Mouse (Mus musculus) hindbrain, postnatal 0 days (tissue): ENCODE results near the gene Gm14180. TPM values are rescaled to one million over a fixed set of nuclear protein-coding genes. Genes with fewer than 3 reads are reported as not detected.
"Not testable (repeated sequence)": the region's sequence is repeated elsewhere in the genome, so short reads cannot be mapped to it uniquely, and the experiment has no call there.

ENCODE experiments used
- ATAC-seq: fragments of 200-750 bp; cut with Nextera tagmentation; 2 replicates; pipeline ENCODE4 v1.8.0; 2017; ENCODE audit warnings: mild to moderate bottlenecking, moderate TSS enrichment, moderate library complexity
- DNase-seq: peaks from one replicate; pipeline ENCODE4 v3.0.0-alpha.2; 2015; ENCODE audit warnings: low spot score
- H3K27ac ChIP-seq: fragments of 300-500 bp; sonication (generic); 2 replicates; pipeline ENCODE4 v1.5.1; 2014; ENCODE audit warnings: mild to moderate bottlenecking
- H3K27me3 ChIP-seq: fragments of 300-500 bp; sonication (generic); 2 replicates; pipeline ENCODE4 v1.6.1; 2014; ENCODE audit warnings: low read length, mixed read lengths; ENCODE audit not compliant: insufficient read depth
- H3K36me3 ChIP-seq: fragments of 300-500 bp; sonication (generic); 2 replicates; pipeline ENCODE4 v1.6.1; 2014; ENCODE audit warnings: low read length, mixed read lengths; ENCODE audit not compliant: insufficient read depth
- H3K4me1 ChIP-seq: fragments of 300-500 bp; sonication (generic); 2 replicates; pipeline ENCODE4 v1.6.1; 2014; ENCODE audit warnings: antibody characterized with exemption, low read length, mixed read lengths; ENCODE audit not compliant: insufficient read depth
- H3K4me2 ChIP-seq: fragments of 300-500 bp; sonication (generic); 2 replicates; pipeline ENCODE4 v1.6.1; 2014; ENCODE audit warnings: low read depth, mild to moderate bottlenecking, low read length, moderate library complexity, mixed read lengths
- H3K4me3 ChIP-seq: fragments of 300-500 bp; sonication (generic); 2 replicates; pipeline ENCODE4 v1.5.1; 2014; ENCODE audit warnings: low read length
- H3K9ac ChIP-seq: fragments of 300-500 bp; sonication (generic); replicated peaks from 2 replicates; pipeline ENCODE4 v1.6.1; 2014; ENCODE audit warnings: mild to moderate bottlenecking, low read length, moderate library complexity, mixed read lengths
- H3K9me3 ChIP-seq: fragments of 300-500 bp; sonication (generic); 2 replicates; pipeline ENCODE4 v1.6.1; 2016; ENCODE audit warnings: low read length, mixed read lengths
- CTCF ChIP-seq: IDR thresholded peaks from 2 replicates; pipeline ENCODE4 v1.5.1; 2016; ENCODE audit warnings: antibody characterized with exemption, control low read depth, low read depth
- WGBS: fragments of 180-500 bp; shearing (Covaris S2); extraction: QIAGEN DNeasy Blood & Tissue Kit; methylation state at CpG from one replicate; pipeline ENCODE4 v1.1.7; 2014; 5-methylcytosine and 5-hydroxymethylcytosine counted together
- polyA plus RNA-seq: library from polyadenylated mRNA; unstranded; fragments of >200 nt; fragmentation: Nextera tagmentation; extraction: Ambion mirVana; gene quantifications from 2 replicates; pipeline ENCODE4 v1.2.1, GENCODE M21; 2015
- total RNA-seq: library from RNA; depleted of rRNA; stranded (reverse); fragments of >200 nt; gene quantifications from 2 replicates; pipeline ENCODE4 v1.2.3, GENCODE M21; 2014; rRNA removed

The Gm14180 gene
- not detected in 2 replicates for total RNA-seq
- polyA plus RNA-seq: not detected in 2 replicates

GRCm38 (mm10) chr11:99734190-99734589, at the start of gene Gm14180:
Gene Gm14180, minus strand, starts transcription at chr11:99734290.
- no peak for TF ChIP-seq CTCF
- Histone ChIP-seq H3K4me2 (no peak within 1 kb of the TSS), H3K36me3 (no peaks in the 10 kb centered on the region), H3K27ac (no peak within 1 kb of the TSS), H3K4me3 (no peak within 1 kb of the TSS), H3K9me3 (no peaks in the 10 kb centered on the region), H3K9ac (no peak within 1 kb of the TSS), H3K27me3 (no peaks in the 10 kb centered on the region), H3K4me1 (no peaks in the 10 kb centered on the region)
- WGBS: 68% methylated on average over 2 of the region's 2 CpGs
- DNase-seq: no peak
- ATAC-seq: no peak

- H3K9me3 ChIP-seq: no peaks in the 10 kb centered on the region
- DNase-seq (no peak), ATAC-seq (no peak)
- H3K4me1 ChIP-seq: no peaks in the 10 kb centered on the region
- no peak within 1 kb of the TSS for H3K27ac ChIP-seq
- 94% methylated on average over 2 of the region's 2 CpGs for WGBS
- no peak within 1 kb of the TSS for H3K9ac ChIP-seq
- H3K4me2 ChIP-seq: no peak within 1 kb of the TSS
- H3K4me3 ChIP-seq: no peak within 1 kb of the TSS
- TF ChIP-seq CTCF: no peak
- H3K36me3 ChIP-seq: no peaks in the 10 kb centered on the region
- H3K27me3 ChIP-seq: no peaks in the 10 kb centered on the region
These were observed 46.5 kb upstream of the Gm14180 start, which contains the start of gene Krtap4-8 for GRCm38 (mm10) chr11:99780604-99781003. Gene Krtap4-8, minus strand, starts transcription at chr11:99780704.

- H3K4me3 ChIP-seq: no peak overlapping the region
- no peak for TF ChIP-seq CTCF
- no peaks in the 10 kb centered on the region for H3K9me3 ChIP-seq
- no peak overlapping the region for H3K4me2 ChIP-seq
- no peak overlapping the region for H3K27ac ChIP-seq
- H3K36me3 ChIP-seq: no peaks in the 10 kb centered on the region
- H3K4me1 ChIP-seq: no peaks in the 10 kb centered on the region
- no peak overlapping the region for H3K9ac ChIP-seq
- no peak for ATAC-seq
- WGBS: 42% methylated on average over 7 of the region's 7 CpGs
- DNase-seq: no peak
- H3K27me3 ChIP-seq: no peaks in the 10 kb centered on the region
These were observed 44.3 kb upstream of the Gm14180 start for GRCm38 (mm10) chr11:99778401-99778800.

- not testable (repeated sequence) for H3K4me3 ChIP-seq, H3K27me3 ChIP-seq, H3K36me3 ChIP-seq, DNase-seq, H3K9me3 ChIP-seq, ATAC-seq, H3K27ac ChIP-seq, H3K4me2 ChIP-seq, H3K9ac ChIP-seq, H3K4me1 ChIP-seq
These were observed 38.7 kb upstream of the Gm14180 start, which contains the start of gene Gm11595 for GRCm38 (mm10) chr11:99772813-99773212. Gene Gm11595, minus strand, starts transcription at chr11:99772913.

GRCm38 (mm10) chr11:99768410-99768809, 34.3 kb upstream of the Gm14180 start:
- no peak for DNase-seq
- Histone ChIP-seq H3K36me3 (no peaks in the 10 kb centered on the region), H3K9me3 (no peaks in the 10 kb centered on the region), H3K4me1 (no peaks in the 10 kb centered on the region), H3K9ac (no peak overlapping the region), H3K4me3 (no peak overlapping the region), H3K4me2 (no peak overlapping the region), H3K27ac (no peak overlapping the region), H3K27me3 (no peaks in the 10 kb centered on the region)
- TF ChIP-seq CTCF: no peak
- ATAC-seq: no peak
- WGBS: 82% methylated on average over 2 of the region's 2 CpGs

GRCm38 (mm10) chr11:99758877-99759276, 24.8 kb upstream of the Gm14180 start:
- Histone ChIP-seq H3K4me2 (no peak overlapping the region), H3K36me3 (no peaks in the 10 kb centered on the region), H3K27me3 (no peaks in the 10 kb centered on the region), H3K4me3 (no peak overlapping the region), H3K9me3 (no peaks in the 10 kb centered on the region), H3K9ac (no peak overlapping the region), H3K4me1 (no peaks in the 10 kb centered on the region), H3K27ac (no peak overlapping the region)
- no peak for DNase-seq
- no peak for ATAC-seq
- 82% methylated on average over 1 of the region's 1 CpGs for WGBS
- TF ChIP-seq CTCF: no peak

- H3K4me2 ChIP-seq: no peak overlapping the region
- no peak overlapping the region for H3K4me3 ChIP-seq
- ATAC-seq (no peak), DNase-seq (no peak)
- H3K4me1 ChIP-seq: no peaks in the 10 kb centered on the region
- no peak for TF ChIP-seq CTCF
- H3K9me3 ChIP-seq: no peaks in the 10 kb centered on the region
- no peak overlapping the region for H3K9ac ChIP-seq
- no peaks in the 10 kb centered on the region for H3K36me3 ChIP-seq
- 89% methylated on average over 3 of the region's 3 CpGs for WGBS
- H3K27me3 ChIP-seq: no peaks in the 10 kb centered on the region
- H3K27ac ChIP-seq: no peak overlapping the region
These were observed 9.9 kb upstream of the Gm14180 start for GRCm38 (mm10) chr11:99743985-99744384.
